Mouse (Mus musculus) ES-E14 (cell line): Measurements from ENCODE around the gene Hils1. TPM values are rescaled to one million over a fixed set of nuclear protein-coding genes. Genes with fewer than 3 reads are reported as not detected.

Experiments used
- DNase-seq: peaks from one replicate; pipeline ENCODE4 v3.0.0-alpha.2; 2013; ENCODE audit warnings: low read depth, low spot score
- H3K27ac ChIP-seq: 2 replicates; pipeline ENCODE4 v1.5.1; 2012; ENCODE audit warnings: low read depth, mild to moderate bottlenecking, low read length, moderate library complexity, mixed read lengths; ENCODE audit not compliant: poor library complexity, insufficient read depth, severe bottlenecking
- H3K36me3 ChIP-seq: 2 replicates; pipeline ENCODE4 v1.6.1; 2012; ENCODE audit warnings: mild to moderate bottlenecking, low read length, moderate library complexity, mixed read lengths; ENCODE audit not compliant: control insufficient read depth, poor library complexity, insufficient read depth, severe bottlenecking
- H3K4me1 ChIP-seq, 2 experiments: fragments of 150-350 bp in 1 of 2; sonication (generic) in 1 of 2; 2 replicates each; pipeline ENCODE4 v1.6.1; 2012; ENCODE audit warnings: low read length in 2 of 2, mild to moderate bottlenecking in 1 of 2, mixed read lengths in 1 of 2; ENCODE audit not compliant: control insufficient read depth in 2 of 2, insufficient read depth in 2 of 2, poor library complexity in 1 of 2
- H3K4me3 ChIP-seq, 2 experiments: fragments of 150-350 bp in 1 of 2; sonication (generic) in 1 of 2; 2 replicates each; pipeline ENCODE4 v1.5.1; 2012; ENCODE audit warnings: low read length in 2 of 2, low read depth in 1 of 2, mild to moderate bottlenecking in 1 of 2, mixed read lengths in 1 of 2; ENCODE audit not compliant: insufficient read depth in 1 of 2, poor library complexity in 1 of 2, severe bottlenecking in 1 of 2
- H3K9ac ChIP-seq: 2 replicates; pipeline ENCODE4 v1.6.1; 2012; ENCODE audit warnings: low read depth, mild to moderate bottlenecking, low read length, mixed read lengths; ENCODE audit not compliant: poor library complexity, insufficient read depth, severe bottlenecking
- H3K9me3 ChIP-seq: fragments of 150-350 bp; sonication (generic); 2 replicates; pipeline ENCODE4 v1.6.1; 2012; ENCODE audit warnings: low read depth, mild to moderate bottlenecking, low read length; ENCODE audit not compliant: control insufficient read depth, insufficient read depth
- CHD2 ChIP-seq: IDR thresholded peaks from 2 replicates; pipeline ENCODE4 v1.6.1; 2014; ENCODE audit warnings: mild to moderate bottlenecking, low read depth, low read length, inconsistent platforms
- HCFC1 ChIP-seq: IDR thresholded peaks from 2 replicates; pipeline ENCODE4 v1.6.1; 2012; ENCODE audit warnings: low read length, inconsistent platforms, borderline replicate concordance; ENCODE audit not compliant: insufficient read depth
- MAFK ChIP-seq: IDR thresholded peaks from 2 replicates; pipeline ENCODE4 v1.6.1; 2014; ENCODE audit warnings: mild to moderate bottlenecking, low read depth, low read length, inconsistent platforms; ENCODE audit not compliant: insufficient read depth
- ZC3H11A ChIP-seq: IDR thresholded peaks from 2 replicates; pipeline ENCODE4 v1.6.1; 2012; ENCODE audit warnings: low read depth, mild to moderate bottlenecking, inconsistent platforms, low read length, borderline replicate concordance
- ZNF384 ChIP-seq: IDR thresholded peaks from 2 replicates; pipeline ENCODE4 v1.6.1; 2012; ENCODE audit warnings: low read depth, low read length, inconsistent platforms
- in situ Hi-C, 2 experiments: fragments of 600-800 bp; cut with MboI; formaldehyde crosslinking; loops; one replicate each; pipeline ENCODE4 v1.15.1; 2025; ENCODE audit warnings: low sequenced_read_pairs in 2 of 2, inconsistent platforms in 1 of 2; ENCODE audit not compliant: unreplicated experiment in 2 of 2
- total RNA-seq: library from RNA; depleted of rRNA; stranded (reverse); fragments of 300-350 nt; gene quantifications from 2 replicates; pipeline ENCODE4 v1.2.3, GENCODE M21; 2012; rRNA removed

The Hils1 gene
- total RNA-seq, 1 experiment = not detected

DNA sequence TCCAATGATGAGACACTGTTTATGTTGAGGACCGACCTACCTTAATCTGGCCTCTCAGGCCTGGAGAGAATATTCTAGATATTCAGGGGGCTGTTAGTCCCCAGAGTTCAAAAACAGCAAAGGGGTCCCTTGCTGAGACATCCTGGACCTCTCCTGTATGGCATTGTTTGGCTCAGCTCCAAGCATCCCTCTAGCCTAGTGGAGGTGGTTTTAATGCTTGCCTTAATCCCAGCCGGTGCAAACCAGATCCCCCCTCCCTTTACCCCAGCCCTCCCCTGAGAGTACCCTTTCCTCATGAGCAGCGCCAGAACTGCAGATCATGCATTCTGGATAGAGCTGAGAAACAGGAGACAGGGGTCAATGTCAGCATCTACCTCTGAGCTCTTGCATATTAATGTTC, 45.1 kb downstream of the Hils1 start:
- Histone ChIP-seq H3K36me3 (no peaks in the 10 kb centered on the region), H3K9ac (no peak overlapping the region), H3K9me3 (no peaks in the 10 kb centered on the region), H3K27ac (no peak overlapping the region), H3K4me3 (no peak overlapping the region), H3K4me1 (peaks cover 0 to 2% of the 10 kb centered on the region in 2 experiments; a peak in 1 of 4 replicates)
- in situ Hi-C loops = no loop called here
- TF ChIP-seq ZC3H11A (no peak), MAFK (no peak), ZNF384 (no peak), HCFC1 (no peak), CHD2 (no peak)
- DNase-seq = no peak

DNA sequence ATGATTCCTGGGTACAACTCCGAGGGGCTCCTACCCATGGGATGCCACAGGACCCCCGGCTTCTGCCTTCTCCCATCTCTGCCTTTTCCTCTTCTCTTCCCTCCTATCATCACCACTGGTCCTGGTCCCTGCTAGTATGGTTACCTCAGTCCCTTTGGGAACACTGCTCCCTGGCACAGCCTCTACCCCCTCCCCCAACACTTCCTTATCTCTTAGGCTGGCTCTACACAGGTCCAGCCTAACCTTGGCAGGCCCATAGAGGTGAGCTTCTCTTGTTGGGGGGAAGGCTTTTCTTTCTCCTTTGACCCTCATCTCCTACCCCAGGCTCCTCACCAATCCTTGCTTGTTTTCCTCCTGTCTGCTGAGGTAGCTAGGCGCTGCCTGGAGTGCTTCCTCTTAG, 48.1 kb downstream of the Hils1 start:
- Histone ChIP-seq H3K27ac (no peak overlapping the region), H3K9ac (no peak overlapping the region), H3K4me3 (no peak overlapping the region), H3K36me3 (no peaks in the 10 kb centered on the region), H3K9me3 (no peaks in the 10 kb centered on the region), H3K4me1 (peaks cover 0 to 2% of the 10 kb centered on the region in 2 experiments; a peak in 1 of 4 replicates)
- no peak for DNase-seq
- in situ Hi-C loops = no loop called here
- TF ChIP-seq CHD2 (no peak), MAFK (no peak), HCFC1 (no peak), ZC3H11A (no peak), ZNF384 (no peak)

Other genes starting within 250 kb of the Hils1 start
- gene Cdc34b, start 225.8 kb upstream of the Hils1 start, total RNA-seq = 0.32 and 0.54 TPM in 2 replicates
- gene Tmem92, start 184.9 kb upstream of the Hils1 start, total RNA-seq = 19.8 and 27.1 TPM in 2 replicates
- gene Col1a1, start 31.4 kb upstream of the Hils1 start, total RNA-seq = 37.5 and 125 TPM in 2 replicates
- gene Sgca, start 8.7 kb downstream of the Hils1 start, total RNA-seq = 0.74 TPM in 1 of 2 replicates, not detected in the other
- gene Ppp1r9b, start 23.4 kb downstream of the Hils1 start, total RNA-seq = 29.5 and 32.6 TPM in 2 replicates
- 0.53 and 0.89 TPM in 2 replicates for gene Samd14, start 42.3 kb downstream of the Hils1 start, total RNA-seq
- gene Pdk2, start 73.8 kb downstream of the Hils1 start, total RNA-seq = 1.3 and 1.7 TPM in 2 replicates
- gene Itga3, start 109.2 kb downstream of the Hils1 start, total RNA-seq = 189 and 246 TPM in 2 replicates
- 0.11 and 0.54 TPM in 2 replicates for gene Dlx3, start 152.5 kb downstream of the Hils1 start, total RNA-seq
- gene Dlx4, start 178.7 kb downstream of the Hils1 start, total RNA-seq = 0.16 and 0.18 TPM in 2 replicates